Mouse (Mus musculus): ENCODE data around the gene Cab39l. TPM values are rescaled to one million over a fixed set of nuclear protein-coding genes. Genes with fewer than 3 reads are reported as not detected.

Cab39l gene
- polyA plus RNA-seq, 1 experiment from 2014 or later, result 31.9 TPM

DNA sequence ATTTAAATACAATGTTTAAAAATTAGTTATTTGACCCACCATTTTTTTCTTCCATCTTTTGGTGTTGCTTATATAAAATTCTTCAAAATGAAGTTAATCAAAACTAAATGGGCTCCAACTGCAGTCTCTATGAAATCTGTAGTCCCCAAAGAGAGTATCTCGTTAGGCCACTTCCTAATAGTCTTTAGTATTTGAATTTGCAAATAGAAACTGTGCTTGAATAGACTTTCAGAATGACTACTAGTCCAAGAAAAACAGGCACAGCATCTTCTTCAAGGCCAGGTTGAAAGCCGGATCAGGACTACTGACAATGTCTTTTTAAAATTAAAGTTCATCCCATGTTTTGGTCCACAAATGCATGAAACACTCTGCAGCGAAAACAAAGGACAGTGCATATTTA is 3.4 kb upstream of the Cab39l start:
- no peaks in the 10 kb centered on the region for H3K36me3 ChIP-seq (ENCODE audit: control insufficient read depth, insufficient read depth, low read length)
- H3K4me1 ChIP-seq (ENCODE audit: control insufficient read depth, insufficient read depth, low read depth, low read length), result peaks cover 6% of the 10 kb centered on the region
- no peak for ATAC-seq
- H3K4me2 ChIP-seq (ENCODE audit: low read length), result no peak overlapping the region
- 86% methylated on average over 3 of the region's 3 CpGs for WGBS
- H3K9ac ChIP-seq (ENCODE audit: low read depth, low read length), result no peak overlapping the region
- H3K27me3 ChIP-seq (replicated peaks; ENCODE audit: control insufficient read depth, insufficient read depth, low read length), result no peaks in the 10 kb centered on the region
- H3K9me3 ChIP-seq (ENCODE audit: control insufficient read depth, low read length), result no peaks in the 10 kb centered on the region
- no peak overlapping the region for H3K27ac ChIP-seq (ENCODE audit: low read depth, low read length)
- no peak overlapping the region for H3K4me3 ChIP-seq (ENCODE audit: low read length)

DNA sequence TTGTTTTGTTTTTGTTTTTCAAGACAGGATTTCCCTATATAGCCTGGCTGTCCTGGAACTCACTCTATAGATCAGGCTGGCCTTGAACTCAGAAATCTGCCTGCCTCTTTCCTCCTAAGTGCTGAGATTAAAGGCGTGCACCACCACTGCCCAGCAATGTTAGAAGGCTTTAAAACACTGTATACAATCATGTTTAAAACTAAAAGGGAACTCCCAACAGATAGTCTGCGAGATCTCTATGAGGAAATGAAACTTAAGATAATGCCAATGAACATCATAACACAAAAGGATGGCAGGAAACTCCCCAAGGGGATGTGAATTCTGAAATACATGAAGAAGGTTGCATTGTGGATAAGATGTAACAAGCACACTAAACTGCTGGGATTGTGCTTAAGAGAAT is 2.3 kb upstream of the Cab39l start:
- H3K27me3 ChIP-seq (replicated peaks; ENCODE audit: control insufficient read depth, insufficient read depth, low read length), result no peaks in the 10 kb centered on the region
- H3K36me3 ChIP-seq (ENCODE audit: control insufficient read depth, insufficient read depth, low read length), result no peaks in the 10 kb centered on the region
- WGBS, result 84% methylated on average over 2 of the region's 2 CpGs
- H3K9me3 ChIP-seq (ENCODE audit: control insufficient read depth, low read length), result no peaks in the 10 kb centered on the region
- no peak for ATAC-seq
- no peak overlapping the region for H3K4me2 ChIP-seq (ENCODE audit: low read length)
- H3K4me1 ChIP-seq (ENCODE audit: control insufficient read depth, insufficient read depth, low read depth, low read length), result peaks cover 6% of the 10 kb centered on the region
- H3K4me3 ChIP-seq (ENCODE audit: low read length), result no peak overlapping the region
- H3K9ac ChIP-seq (ENCODE audit: low read depth, low read length), result no peak overlapping the region
- H3K27ac ChIP-seq (ENCODE audit: low read depth, low read length), result no peak overlapping the region

GRCm38 (mm10) chr14:59440039-59440438 is 733 bp upstream of the Cab39l start:
- Histone ChIP-seq H3K27ac (ENCODE audit: low read depth, low read length) (no peak overlapping the region), H3K9me3 (ENCODE audit: control insufficient read depth, low read length) (no peaks in the 10 kb centered on the region), H3K4me2 (ENCODE audit: low read length) (peak overlapping the region; percentile 87), H3K4me3 (ENCODE audit: low read length) (peak overlapping the region; percentile 97), H3K36me3 (ENCODE audit: control insufficient read depth, insufficient read depth, low read length) (no peaks in the 10 kb centered on the region), H3K4me1 (ENCODE audit: control insufficient read depth, insufficient read depth, low read depth, low read length) (peaks cover 6% of the 10 kb centered on the region), H3K9ac (ENCODE audit: low read depth, low read length) (peak overlapping the region; percentile 87), H3K27me3 (replicated peaks; ENCODE audit: control insufficient read depth, insufficient read depth, low read length) (no peaks in the 10 kb centered on the region)
- ATAC-seq, result no peak
- 22% methylated on average over 7 of the region's 7 CpGs for WGBS

DNA sequence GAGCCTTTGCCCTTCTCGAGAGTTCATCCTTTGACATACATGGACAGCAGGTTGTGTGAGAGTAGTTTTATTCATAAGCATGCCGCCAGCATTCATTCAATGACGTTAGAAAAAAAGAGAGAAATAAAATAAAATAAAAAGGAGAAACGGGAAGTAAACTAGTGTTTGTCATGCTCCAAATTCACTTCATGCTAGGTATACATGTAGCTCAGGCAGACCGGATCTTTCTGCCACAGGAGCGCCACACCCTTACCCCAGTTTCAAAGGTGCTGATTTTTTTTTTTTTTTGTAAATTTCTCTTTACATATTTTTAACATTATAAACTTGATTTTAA is 667 bp downstream of the Cab39l start:
- Histone ChIP-seq H3K4me1 (ENCODE audit: control insufficient read depth, insufficient read depth, low read depth, low read length) (peaks cover 6% of the 10 kb centered on the region), H3K27ac (ENCODE audit: low read depth, low read length) (peak overlapping the region; percentile 84), H3K36me3 (ENCODE audit: control insufficient read depth, insufficient read depth, low read length) (no peaks in the 10 kb centered on the region), H3K27me3 (replicated peaks; ENCODE audit: control insufficient read depth, insufficient read depth, low read length) (no peaks in the 10 kb centered on the region), H3K4me3 (ENCODE audit: low read length) (peak overlapping the region; percentile 97), H3K9me3 (ENCODE audit: control insufficient read depth, low read length) (no peaks in the 10 kb centered on the region), H3K4me2 (ENCODE audit: low read length) (peak overlapping the region; percentile 79), H3K9ac (ENCODE audit: low read depth, low read length) (peak overlapping the region; percentile 87)
- WGBS, result 13% methylated on average over 6 of the region's 6 CpGs
- no peak for ATAC-seq

DNA sequence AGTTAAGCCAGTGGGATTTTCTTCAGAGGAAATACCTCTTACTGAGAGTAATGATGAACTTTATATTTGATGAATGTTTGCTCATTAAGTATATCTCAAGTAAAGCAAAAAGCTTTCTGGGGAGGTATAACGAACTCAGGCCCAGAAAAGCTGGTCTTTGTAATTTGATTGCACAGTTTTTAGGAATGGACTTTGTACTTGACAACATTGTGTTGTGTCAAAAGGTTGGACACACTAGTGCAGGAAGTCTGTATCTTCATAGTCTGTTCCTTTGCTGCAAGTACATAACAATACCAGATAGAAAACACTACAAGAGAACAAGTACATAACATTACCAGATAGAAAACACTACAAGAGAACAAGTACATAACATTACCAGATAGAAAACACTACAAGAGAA is 4.6 kb downstream of the Cab39l start:
- 90% methylated on average over 1 of the region's 1 CpGs for WGBS
- ATAC-seq, result no peak
- Histone ChIP-seq H3K27ac (ENCODE audit: low read depth, low read length) (no peak overlapping the region), H3K9me3 (ENCODE audit: control insufficient read depth, low read length) (no peaks in the 10 kb centered on the region), H3K36me3 (ENCODE audit: control insufficient read depth, insufficient read depth, low read length) (no peaks in the 10 kb centered on the region), H3K4me3 (ENCODE audit: low read length) (no peak overlapping the region), H3K27me3 (replicated peaks; ENCODE audit: control insufficient read depth, insufficient read depth, low read length) (no peaks in the 10 kb centered on the region), H3K9ac (ENCODE audit: low read depth, low read length) (no peak overlapping the region), H3K4me1 (ENCODE audit: control insufficient read depth, insufficient read depth, low read depth, low read length) (no peaks in the 10 kb centered on the region), H3K4me2 (ENCODE audit: low read length) (no peak overlapping the region)

DNA sequence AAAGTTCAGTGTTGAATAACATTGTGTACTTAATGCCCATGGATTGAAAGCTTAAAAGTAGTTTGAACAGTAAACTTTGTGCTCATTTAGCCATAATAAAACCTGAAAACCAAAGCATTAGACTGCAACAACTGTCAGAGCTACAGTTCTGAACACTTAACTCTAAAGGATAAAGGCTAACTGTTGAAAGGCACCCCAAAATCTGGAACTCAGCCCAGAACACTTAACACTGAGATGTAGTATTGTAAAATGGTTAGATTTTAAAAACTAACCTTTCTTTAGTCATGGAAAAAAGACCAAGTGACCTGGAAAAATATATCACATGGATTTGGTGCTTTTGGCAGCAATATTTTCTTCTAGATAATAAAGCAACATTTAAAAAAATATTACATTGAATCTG is 7.2 kb downstream of the Cab39l start:
- H3K4me3 ChIP-seq (ENCODE audit: low read length), result no peak overlapping the region
- H3K4me1 ChIP-seq (ENCODE audit: control insufficient read depth, insufficient read depth, low read depth, low read length), result no peaks in the 10 kb centered on the region
- H3K4me2 ChIP-seq (ENCODE audit: low read length), result no peak overlapping the region
- H3K36me3 ChIP-seq (ENCODE audit: control insufficient read depth, insufficient read depth, low read length), result no peaks in the 10 kb centered on the region
- no peaks in the 10 kb centered on the region for H3K9me3 ChIP-seq (ENCODE audit: control insufficient read depth, low read length)
- ATAC-seq, result no peak
- H3K27me3 ChIP-seq (replicated peaks; ENCODE audit: control insufficient read depth, insufficient read depth, low read length), result no peaks in the 10 kb centered on the region
- H3K9ac ChIP-seq (ENCODE audit: low read depth, low read length), result no peak overlapping the region
- no peak overlapping the region for H3K27ac ChIP-seq (ENCODE audit: low read depth, low read length)

DNA sequence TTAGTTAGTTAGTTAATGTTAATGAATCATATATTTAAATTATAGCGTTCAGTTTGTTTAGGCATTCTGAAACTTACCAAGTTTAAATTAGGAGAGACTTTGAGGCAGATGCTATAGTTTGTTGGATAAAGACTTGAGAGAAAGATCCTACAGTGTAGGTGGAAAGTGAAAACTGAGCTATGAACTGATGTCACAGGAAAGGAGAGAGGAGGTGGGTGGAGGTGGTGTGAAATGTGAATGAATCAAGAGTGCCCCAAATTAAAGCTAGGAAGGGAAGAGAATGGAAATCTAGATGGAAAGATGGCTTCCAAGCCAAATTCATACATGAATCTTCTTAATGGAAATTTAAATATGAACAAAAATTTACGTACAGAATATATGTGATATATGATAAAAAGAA is 25.7 kb downstream of the Cab39l start:
- no peaks in the 10 kb centered on the region for H3K36me3 ChIP-seq (ENCODE audit: control insufficient read depth, insufficient read depth, low read length)
- no peaks in the 10 kb centered on the region for H3K27me3 ChIP-seq (replicated peaks; ENCODE audit: control insufficient read depth, insufficient read depth, low read length)
- 97% methylated on average over 2 of the region's 2 CpGs for WGBS
- ATAC-seq, result no peak
- H3K9ac ChIP-seq (ENCODE audit: low read depth, low read length), result no peak overlapping the region
- no peak overlapping the region for H3K4me3 ChIP-seq (ENCODE audit: low read length)
- H3K4me1 ChIP-seq (ENCODE audit: control insufficient read depth, insufficient read depth, low read depth, low read length), result no peaks in the 10 kb centered on the region
- no peak overlapping the region for H3K27ac ChIP-seq (ENCODE audit: low read depth, low read length)
- no peaks in the 10 kb centered on the region for H3K9me3 ChIP-seq (ENCODE audit: control insufficient read depth, low read length)
- H3K4me2 ChIP-seq (ENCODE audit: low read length), result no peak overlapping the region

GRCm38 (mm10) chr14:59467798-59468197 is 27.0 kb downstream of the Cab39l start:
- Histone ChIP-seq H3K9me3 (ENCODE audit: control insufficient read depth, low read length) (no peaks in the 10 kb centered on the region), H3K4me1 (ENCODE audit: control insufficient read depth, insufficient read depth, low read depth, low read length) (no peaks in the 10 kb centered on the region), H3K4me2 (ENCODE audit: low read length) (no peak overlapping the region), H3K27me3 (replicated peaks; ENCODE audit: control insufficient read depth, insufficient read depth, low read length) (no peaks in the 10 kb centered on the region), H3K9ac (ENCODE audit: low read depth, low read length) (no peak overlapping the region), H3K27ac (ENCODE audit: low read depth, low read length) (no peak overlapping the region), H3K36me3 (ENCODE audit: control insufficient read depth, insufficient read depth, low read length) (no peaks in the 10 kb centered on the region), H3K4me3 (ENCODE audit: low read length) (no peak overlapping the region)
- 78% methylated on average over 1 of the region's 1 CpGs for WGBS
- ATAC-seq, result no peak

DNA sequence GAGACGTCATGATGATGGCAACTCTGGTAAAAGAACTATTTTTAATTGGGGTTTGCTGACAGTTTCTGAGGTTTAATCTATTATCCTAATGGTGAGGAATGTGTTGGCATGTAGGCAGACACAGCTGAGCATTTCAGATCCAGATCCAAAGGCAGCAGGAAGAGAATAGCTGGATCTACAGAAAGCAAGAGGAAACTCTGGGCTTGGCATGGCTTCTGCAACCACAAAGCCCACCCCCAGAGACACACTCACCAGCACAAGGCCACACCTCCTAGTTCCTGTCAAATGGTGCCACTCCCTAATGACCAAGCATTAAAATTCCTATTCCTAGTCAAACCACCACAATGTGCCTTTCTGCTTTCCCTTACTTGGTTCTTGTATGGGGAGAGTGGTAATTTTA is 30.0 kb downstream of the Cab39l start:
- Histone ChIP-seq H3K4me3 (ENCODE audit: low read length) (no peak overlapping the region), H3K27me3 (replicated peaks; ENCODE audit: control insufficient read depth, insufficient read depth, low read length) (no peaks in the 10 kb centered on the region), H3K9me3 (ENCODE audit: control insufficient read depth, low read length) (no peaks in the 10 kb centered on the region), H3K36me3 (ENCODE audit: control insufficient read depth, insufficient read depth, low read length) (no peaks in the 10 kb centered on the region), H3K4me2 (ENCODE audit: low read length) (no peak overlapping the region), H3K4me1 (ENCODE audit: control insufficient read depth, insufficient read depth, low read depth, low read length) (no peaks in the 10 kb centered on the region), H3K27ac (ENCODE audit: low read depth, low read length) (no peak overlapping the region), H3K9ac (ENCODE audit: low read depth, low read length) (no peak overlapping the region)
- no peak for ATAC-seq
- 86% methylated on average over 1 of the region's 1 CpGs for WGBS

GRCm38 (mm10) chr14:59478699-59479098 is 37.9 kb downstream of the Cab39l start:
- no peak overlapping the region for H3K9ac ChIP-seq (ENCODE audit: low read depth, low read length)
- H3K4me1 ChIP-seq (ENCODE audit: control insufficient read depth, insufficient read depth, low read depth, low read length), result no peaks in the 10 kb centered on the region
- no peak overlapping the region for H3K4me2 ChIP-seq (ENCODE audit: low read length)
- no peaks in the 10 kb centered on the region for H3K27me3 ChIP-seq (replicated peaks; ENCODE audit: control insufficient read depth, insufficient read depth, low read length)
- no peak overlapping the region for H3K27ac ChIP-seq (ENCODE audit: low read depth, low read length)
- no peaks in the 10 kb centered on the region for H3K36me3 ChIP-seq (ENCODE audit: control insufficient read depth, insufficient read depth, low read length)
- H3K4me3 ChIP-seq (ENCODE audit: low read length), result no peak overlapping the region
- no peaks in the 10 kb centered on the region for H3K9me3 ChIP-seq (ENCODE audit: control insufficient read depth, low read length)
- ATAC-seq, result no peak
- 58% methylated on average over 6 of the region's 6 CpGs for WGBS
